Mouse (Mus musculus): ENCODE measurements around the gene Zscan4f. TPM values are rescaled to one million over a fixed set of nuclear protein-coding genes. Genes with fewer than 3 reads are reported as not detected.
"Not testable (repeated sequence)": the region's sequence is repeated elsewhere in the genome, so short reads cannot be mapped to it uniquely, and the experiment has no call there.

Gene Zscan4f
- polyA plus RNA-seq (2015; fragmentation: Nextera tagmentation; extraction: Ambion mirVana), result not detected in 2 replicates

DNA sequence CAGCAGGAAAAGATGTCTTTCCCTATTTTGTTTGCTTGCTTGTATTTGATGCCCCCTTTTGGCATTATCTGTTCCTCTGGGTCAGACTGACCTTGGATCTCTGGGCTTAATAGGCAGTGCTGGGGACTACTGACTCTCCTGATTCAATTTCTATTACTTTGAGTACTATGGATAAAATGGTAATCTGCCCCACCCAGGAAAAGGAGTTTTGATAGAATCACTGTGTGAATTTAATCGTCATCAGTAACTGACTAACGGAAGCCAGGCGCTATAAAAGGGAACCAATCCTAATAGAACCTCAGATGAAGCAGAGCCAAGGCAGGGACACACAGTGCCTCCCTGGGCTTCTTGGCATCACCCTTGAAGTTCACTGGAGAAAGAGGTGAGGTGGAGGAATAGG lies at the start of gene Zscan4f:
Gene Zscan4f, plus strand, starts transcription at position 301 of the 400 bp plus-strand sequence.
- not testable (repeated sequence) for H3K36me3 ChIP-seq (ENCODE audit: control insufficient read depth, insufficient read depth, low read length); ATAC-seq (ENCODE audit: low read depth); H3K4me1 ChIP-seq (replicated peaks; ENCODE audit: control insufficient read depth, insufficient read depth, low read length); H3K4me2 ChIP-seq (ENCODE audit: low read depth, low read length); H3K4me3 ChIP-seq (ENCODE audit: low read length); H3K9me3 ChIP-seq (ENCODE audit: control insufficient read depth, low read length); H3K27ac ChIP-seq (ENCODE audit: low read length); H3K27me3 ChIP-seq (ENCODE audit: control insufficient read depth, insufficient read depth, low read depth, low read length); H3K9ac ChIP-seq (ENCODE audit: low read length)
- 85% methylated on average over 3 of the region's 3 CpGs for WGBS

DNA sequence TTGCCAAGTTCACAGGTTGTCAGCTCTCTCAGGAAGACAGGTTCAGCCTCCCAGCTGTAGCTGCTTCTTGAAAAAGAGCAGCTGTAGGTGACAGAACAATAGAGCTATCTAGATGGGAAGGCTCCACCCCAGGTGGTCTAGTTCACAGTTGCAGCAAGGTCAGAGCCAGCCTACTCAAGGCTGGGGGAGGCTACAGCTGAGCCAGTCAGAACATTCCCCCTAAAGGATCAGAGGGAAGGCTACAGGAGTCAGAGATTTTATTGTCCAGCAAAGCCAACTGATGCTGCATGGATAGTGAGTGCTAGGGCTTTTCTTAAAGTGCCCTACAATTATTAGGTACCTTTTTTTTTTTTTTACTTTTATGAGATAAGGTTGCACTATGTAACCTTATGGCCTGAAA lies 13.1 kb upstream of the Zscan4f start:
- not testable (repeated sequence) for H3K36me3 ChIP-seq (ENCODE audit: control insufficient read depth, insufficient read depth, low read length); H3K27me3 ChIP-seq (ENCODE audit: control insufficient read depth, insufficient read depth, low read depth, low read length); H3K4me1 ChIP-seq (replicated peaks; ENCODE audit: control insufficient read depth, insufficient read depth, low read length); H3K9ac ChIP-seq (ENCODE audit: low read length); ATAC-seq (ENCODE audit: low read depth); H3K4me2 ChIP-seq (ENCODE audit: low read depth, low read length); H3K27ac ChIP-seq (ENCODE audit: low read length); H3K4me3 ChIP-seq (ENCODE audit: low read length); H3K9me3 ChIP-seq (ENCODE audit: control insufficient read depth, low read length)

Small RNA genes within 50 kb of the gene (microRNA-seq; reads per million reads assigned to microRNA genes)
- not detected for gene Gm23087

Other genes with a start within 250 kb of the Zscan4f start
- gene Zscan4d, start 231.8 kb upstream of the Zscan4f start, polyA plus RNA-seq (2015; fragmentation: Nextera tagmentation; extraction: Ambion mirVana), result not detected in 2 replicates
- gene Zscan4e, start 87.2 kb upstream of the Zscan4f start, polyA plus RNA-seq (2015; fragmentation: Nextera tagmentation; extraction: Ambion mirVana), result not detected in 2 replicates
- gene Zscan4-ps2, start 116.4 kb downstream of the Zscan4f start, polyA plus RNA-seq (2015; fragmentation: Nextera tagmentation; extraction: Ambion mirVana), result not detected in 2 replicates
- not detected in 2 replicates for gene Zscan4-ps3, start 211.4 kb downstream of the Zscan4f start, polyA plus RNA-seq (2015; fragmentation: Nextera tagmentation; extraction: Ambion mirVana)